Mouse (Mus musculus) mesoderm, embryonic 11.5 days (tissue): ENCODE data around the gene Gm8024.
"Not testable (repeated sequence)": the region's sequence is repeated elsewhere in the genome, so short reads cannot be mapped to it uniquely, and the experiment has no call there.

Source experiments
- DNase-seq: peaks from one replicate; pipeline ENCODE4 v3.0.0-alpha.2; 2012; ENCODE audit warnings: low read depth, low spot score

Gene Gm8024

GRCm38 (mm10) chr14:42524182-42524581 lies at the start of gene Gm8024:
Gm8024 (minus strand) TSS chr14:42524282.
- not testable (repeated sequence) for DNase-seq

GRCm38 (mm10) chr14:42543170-42543701 lies 19.2 kb upstream of the Gm8024 start:
- DNase-seq: not testable (repeated sequence)

- DNase-seq: not testable (repeated sequence)
Measured at GRCm38 (mm10) chr14:42542316-42543169, 18.5 kb upstream of the Gm8024 start.

GRCm38 (mm10) chr14:42502249-42502648 lies 21.8 kb downstream of the Gm8024 start, which contains the start of gene Gm8020:
Gm8020 (minus strand) TSS chr14:42502349.
- not testable (repeated sequence) for DNase-seq
